16 mouse cellular contexts compared by ENCODE assay signal in genomic region chr7:141120605-141121004, GRCm38 (mm10). TPM values are rescaled to one million over a fixed set of nuclear protein-coding genes. Genes with fewer than 3 reads are reported as not detected.
"Had no signal": no experiment of that assay in that cellular context is flagged by ENCODE, and none has a peak within 500 bp of the region (broad histone marks: within the 10 kb centered on the region; RNA-seq: fewer than 3 reads in every experiment).

No protein-coding gene starts in this region.

- H3K27ac ChIP-seq: kidney, postnatal 0 days; layer of hippocampus, adult 2 months; limb, embryonic 15.5 days; lung, embryonic 15.5 days; macrophage; midbrain, embryonic 15.5 days; neural tube, embryonic 12.5 days had no signal

- H3K4me2 ChIP-seq: limb, embryonic 15.5 days; lung, embryonic 15.5 days; midbrain, embryonic 11.5 days; midbrain, embryonic 15.5 days; neural tube, embryonic 12.5 days; stomach, embryonic 15.5 days had no signal

- H3K9me3 ChIP-seq: limb, embryonic 15.5 days; lung, embryonic 15.5 days; megakaryocyte, embryonic 14.5 days; midbrain, embryonic 15.5 days; neural tube, embryonic 12.5 days; stomach, embryonic 15.5 days had no signal

- ATAC-seq: hindbrain, embryonic 16.5 days; inflammation-experienced regulatory T-cells, adult 6 months; midbrain, embryonic 15.5 days had no signal

- DNase-seq: right cerebral cortex, postnatal 4 days had no signal

- H3K4me1 ChIP-seq: neural tube, embryonic 12.5 days had no signal

- H3K27me3 ChIP-seq: lung, embryonic 15.5 days; stomach, embryonic 15.5 days had no signal

- H3K4me3 ChIP-seq: layer of hippocampus, adult 2 months; limb, embryonic 15.5 days; lung, embryonic 15.5 days; midbrain, embryonic 15.5 days; neural tube, embryonic 12.5 days; stomach, embryonic 15.5 days had no signal

- H3K36me3 ChIP-seq: limb, embryonic 15.5 days; lung, embryonic 15.5 days; midbrain, embryonic 15.5 days; neural tube, embryonic 12.5 days; stomach, embryonic 15.5 days had no signal

- H3K9ac ChIP-seq: limb, embryonic 15.5 days; lung, embryonic 15.5 days; midbrain, embryonic 15.5 days; neural tube, embryonic 12.5 days; stomach, embryonic 15.5 days had no signal

RNA-seq across cellular contexts. Expression of gene Ano9, which starts 3.0 kb away (rescaled TPM):
- total RNA-seq: layer of hippocampus, adult 2 months; layer of hippocampus, postnatal 10 days; monocyte, adult 5-6 weeks; neutrophil, adult 5-6 weeks had no signal
- polyA plus RNA-seq: inflammation-experienced regulatory T-cells, adult 6 months; macrophage; neural tube, embryonic 12.5 days had no signal

RNA-seq across cellular contexts. Expression of gene Pkp3, which starts 42.6 kb away (rescaled TPM):
- total RNA-seq: layer of hippocampus, adult 2 months; layer of hippocampus, postnatal 10 days had no signal
- polyA plus RNA-seq: macrophage had no signal
